Mouse (Mus musculus): ENCODE data around the gene Lims1. TPM values are rescaled to one million over a fixed set of nuclear protein-coding genes. Genes with fewer than 3 reads are reported as not detected.
A peak's percentile ranks its signal among the peaks of the same experiment; 100 is the strongest.

Lims1 gene
- polyA plus RNA-seq, 1 experiment from 2014 or later = 102 TPM

DNA sequence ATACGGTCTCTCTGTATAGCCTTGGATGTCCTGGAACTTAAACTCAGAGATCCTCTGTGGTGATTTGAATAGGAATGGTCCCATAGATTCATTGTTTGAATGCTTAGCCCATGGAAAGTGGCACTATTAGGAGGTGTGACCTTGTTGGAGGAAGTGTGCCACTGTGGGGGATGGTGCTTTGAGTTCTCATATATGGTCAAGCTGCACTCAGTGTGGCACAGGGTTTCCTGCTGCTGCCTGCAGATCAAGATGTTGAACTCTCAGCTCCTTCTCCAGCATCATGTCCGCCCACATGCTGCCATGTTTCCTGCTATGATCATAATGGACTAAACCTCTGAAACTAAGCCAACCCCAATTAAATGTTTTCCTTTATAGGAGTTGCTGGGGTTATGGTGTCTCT, 104.7 kb downstream of the Lims1 start:
- 92% methylated on average over 2 of the region's 2 CpGs for WGBS
- H3K9me3 ChIP-seq = no peaks in the 10 kb centered on the region
- peaks cover 17% of the 10 kb centered on the region for H3K36me3 ChIP-seq (replicated peaks)
- no peaks in the 10 kb centered on the region for H3K4me1 ChIP-seq
- H3K27me3 ChIP-seq (ENCODE audit: poor library complexity, severe bottlenecking) = no peaks in the 10 kb centered on the region
- H3K27ac ChIP-seq = no peak overlapping the region
- H3K4me3 ChIP-seq = no peak overlapping the region
- no peak for DNase-seq (ENCODE audit: extremely low spot score, low spot score)

DNA sequence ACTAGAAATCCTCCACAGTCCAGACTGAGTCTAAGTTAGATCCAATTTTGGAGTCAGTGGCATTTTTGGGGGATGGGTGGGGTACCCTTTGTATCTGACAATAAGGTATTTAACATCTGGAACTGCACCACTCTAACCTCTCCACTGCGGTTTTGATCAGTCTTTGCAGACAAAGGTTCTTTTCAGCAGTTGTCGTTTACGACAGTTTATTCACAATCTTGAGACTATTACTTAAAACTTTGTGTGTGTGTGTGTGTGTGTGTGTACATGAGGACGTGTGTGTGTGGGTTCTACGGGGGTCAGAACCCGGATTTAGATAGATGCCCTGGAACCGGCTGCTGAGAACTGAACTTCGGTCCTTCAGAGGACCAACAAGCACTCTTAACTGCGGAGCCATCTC, 122.6 kb downstream of the Lims1 start:
- peak overlapping the region; percentile 70 for H3K4me3 ChIP-seq
- peak; percentile 24 for DNase-seq (ENCODE audit: extremely low spot score, low spot score)
- WGBS = 27% methylated on average over 9 of the region's 9 CpGs
- H3K27me3 ChIP-seq (ENCODE audit: poor library complexity, severe bottlenecking) = no peaks in the 10 kb centered on the region
- peak overlapping the region; percentile 96 for H3K27ac ChIP-seq
- H3K9me3 ChIP-seq = no peaks in the 10 kb centered on the region
- H3K36me3 ChIP-seq (replicated peaks) = no peaks in the 10 kb centered on the region
- peaks cover 14% of the 10 kb centered on the region for H3K4me1 ChIP-seq

DNA sequence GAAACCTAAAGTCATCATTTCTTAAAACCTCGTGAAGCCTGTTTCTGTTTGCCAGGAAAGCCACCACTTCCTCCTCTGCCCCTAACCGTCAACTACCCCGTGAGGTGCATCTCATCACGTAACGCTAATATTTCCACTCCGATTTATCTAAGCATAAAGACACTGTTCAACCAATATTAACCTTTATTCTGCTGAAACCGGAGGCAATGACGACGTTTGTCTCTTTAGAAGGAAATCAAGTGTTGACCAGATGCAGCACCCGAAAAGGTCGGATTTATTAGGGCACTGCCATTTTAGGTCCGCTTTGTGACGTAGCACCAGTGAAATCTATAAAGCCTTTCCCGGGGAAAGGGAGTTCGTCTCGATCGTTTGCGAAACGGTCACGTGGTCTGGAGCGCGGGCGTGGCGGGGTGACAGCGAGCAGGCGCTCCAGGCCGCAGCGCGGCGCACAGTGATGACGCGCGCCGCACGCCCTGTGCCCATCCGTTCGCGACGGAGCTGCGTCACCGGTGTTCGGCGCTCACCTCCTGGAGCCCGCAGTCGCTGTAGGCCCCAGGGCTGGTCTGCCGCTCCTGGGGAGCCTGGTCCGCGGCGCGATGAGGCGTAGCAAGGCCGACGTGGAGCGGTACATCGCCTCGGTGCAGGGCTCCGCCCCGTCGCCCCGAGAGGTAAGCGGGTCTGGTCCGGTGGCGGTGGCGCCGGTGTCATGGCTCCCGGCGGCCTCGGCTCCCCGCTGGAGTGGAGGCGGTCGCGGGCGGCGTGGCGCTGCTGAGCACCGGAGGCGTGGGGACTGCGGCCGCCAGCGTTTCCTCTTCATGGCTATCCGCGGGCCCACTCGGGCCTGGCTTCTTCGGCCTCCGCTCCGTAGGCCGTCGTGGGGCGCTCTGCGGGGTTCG, 123.4 kb downstream of the Lims1 start, which contains the start of gene Ranbp2:
TSS of gene Ranbp2 (plus strand) at position 537 of the 896 bp plus-strand sequence.
- H3K36me3 ChIP-seq (replicated peaks) = no peaks in the 10 kb centered on the region
- peaks cover 14% of the 10 kb centered on the region for H3K4me1 ChIP-seq
- under 1% methylated on average over 87 of the region's 91 CpGs for WGBS
- peak within 1 kb of the TSS; percentile 96 for H3K27ac ChIP-seq
- no peaks in the 10 kb centered on the region for H3K27me3 ChIP-seq (ENCODE audit: poor library complexity, severe bottlenecking)
- no peaks in the 10 kb centered on the region for H3K9me3 ChIP-seq
- H3K4me3 ChIP-seq = peak within 1 kb of the TSS; percentile 70
- peak; percentile 95 for DNase-seq (ENCODE audit: extremely low spot score, low spot score)

DNA sequence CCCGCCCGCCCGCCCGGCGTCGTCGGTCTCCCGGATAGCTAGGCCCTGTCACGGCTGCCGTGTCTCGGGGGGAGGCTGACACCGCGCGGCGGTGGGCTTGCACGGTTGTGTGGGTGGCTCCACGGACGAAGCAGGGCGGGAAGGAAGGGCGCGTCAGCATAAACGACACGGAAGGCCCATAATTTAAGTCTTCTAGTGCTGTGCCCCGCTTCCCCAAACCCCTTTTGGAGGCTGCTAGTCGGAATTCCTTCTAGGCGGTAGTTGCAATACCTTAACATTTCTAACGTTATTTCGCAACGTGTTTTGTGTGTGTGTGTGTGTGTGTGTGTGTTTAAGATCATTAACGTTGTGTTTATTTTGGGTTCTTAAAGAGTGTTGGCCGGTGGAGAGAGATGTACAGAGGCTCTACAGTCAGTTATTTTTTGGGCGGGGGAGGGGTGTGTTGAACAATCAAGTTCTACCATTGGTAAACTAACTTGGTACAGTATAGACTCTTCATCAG, 124.1 kb downstream of the Lims1 start:
- peaks cover 4% of the 10 kb centered on the region for H3K36me3 ChIP-seq (replicated peaks)
- H3K27ac ChIP-seq = peak overlapping the region; percentile 96
- no peaks in the 10 kb centered on the region for H3K9me3 ChIP-seq
- under 1% methylated on average over 32 of the region's 32 CpGs for WGBS
- H3K27me3 ChIP-seq (ENCODE audit: poor library complexity, severe bottlenecking) = no peaks in the 10 kb centered on the region
- H3K4me3 ChIP-seq = peak overlapping the region; percentile 70
- peaks cover 14% of the 10 kb centered on the region for H3K4me1 ChIP-seq
- DNase-seq (ENCODE audit: extremely low spot score, low spot score) = no peak

DNA sequence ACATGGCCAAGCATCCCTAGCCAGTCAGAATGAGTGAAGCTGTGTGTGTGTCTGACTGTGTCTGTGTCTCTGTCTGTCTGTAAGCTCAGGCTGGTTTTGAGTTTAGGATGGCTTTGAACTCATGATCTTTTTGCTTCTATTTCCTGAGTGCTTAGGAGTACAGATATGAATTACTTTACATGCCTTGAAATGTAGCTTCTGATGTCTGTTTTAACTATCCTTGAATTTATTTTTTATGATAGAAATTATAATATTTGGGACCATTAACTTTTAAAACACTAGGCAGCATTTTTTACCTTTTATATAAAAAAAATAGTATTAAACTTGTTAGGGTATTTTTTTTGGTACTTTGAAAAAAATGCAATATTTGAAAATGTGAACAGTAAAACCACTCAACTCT, 128.3 kb downstream of the Lims1 start:
- no peak for DNase-seq (ENCODE audit: extremely low spot score, low spot score)
- Histone ChIP-seq H3K4me3 (no peak overlapping the region), H3K9me3 (no peaks in the 10 kb centered on the region), H3K27me3 (ENCODE audit: poor library complexity, severe bottlenecking) (no peaks in the 10 kb centered on the region), H3K36me3 (replicated peaks) (peaks cover 47% of the 10 kb centered on the region), H3K4me1 (peaks cover 6% of the 10 kb centered on the region), H3K27ac (no peak overlapping the region)

DNA sequence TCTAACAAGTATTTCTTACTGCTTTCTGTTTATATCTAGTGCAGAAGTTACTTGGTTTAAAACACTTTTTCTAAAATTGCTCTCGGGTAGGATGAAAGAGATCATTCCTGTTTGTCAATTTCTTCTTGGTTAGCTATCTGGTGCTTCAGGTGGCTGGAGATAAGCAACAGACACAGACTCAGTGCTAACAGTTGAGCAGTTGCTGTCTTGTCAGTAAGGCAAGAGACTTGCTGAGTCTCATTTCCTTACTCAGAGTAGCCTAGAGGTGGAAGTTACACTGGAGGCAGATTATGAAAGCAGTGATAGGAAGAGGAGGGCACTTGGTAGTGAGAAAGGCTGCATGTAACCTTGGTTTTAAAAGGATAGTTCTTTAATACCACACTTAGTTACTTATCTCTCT, 128.9 kb downstream of the Lims1 start:
- peaks cover 52% of the 10 kb centered on the region for H3K36me3 ChIP-seq (replicated peaks)
- DNase-seq (ENCODE audit: extremely low spot score, low spot score) = no peak
- no peaks in the 10 kb centered on the region for H3K27me3 ChIP-seq (ENCODE audit: poor library complexity, severe bottlenecking)
- no peak overlapping the region for H3K4me3 ChIP-seq
- H3K9me3 ChIP-seq = no peaks in the 10 kb centered on the region
- peaks cover 6% of the 10 kb centered on the region for H3K4me1 ChIP-seq
- WGBS = 88% methylated on average over 1 of the region's 1 CpGs
- no peak overlapping the region for H3K27ac ChIP-seq

DNA sequence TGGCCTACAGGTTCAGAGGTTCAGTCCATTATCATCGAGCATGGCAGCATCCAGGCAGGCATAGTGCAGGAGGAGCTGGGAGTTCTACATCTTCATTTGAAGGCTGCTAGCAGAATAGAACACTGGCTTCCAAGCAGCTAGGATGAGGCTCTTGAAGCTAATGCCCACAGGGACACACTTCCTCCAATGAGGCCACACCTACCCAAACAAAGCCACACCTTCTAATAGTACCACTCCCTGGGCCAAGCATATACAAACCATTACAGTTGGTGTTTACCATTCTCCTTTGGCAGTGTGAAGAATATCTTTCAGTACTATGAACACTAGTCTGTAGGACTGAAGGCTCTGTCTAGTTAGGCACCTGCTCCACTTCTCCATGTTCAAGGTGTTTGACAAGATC, 136.6 kb downstream of the Lims1 start:
- H3K27me3 ChIP-seq (ENCODE audit: poor library complexity, severe bottlenecking) = no peaks in the 10 kb centered on the region
- H3K27ac ChIP-seq = no peak overlapping the region
- no peak overlapping the region for H3K4me3 ChIP-seq
- peaks cover 95% of the 10 kb centered on the region for H3K36me3 ChIP-seq (replicated peaks)
- WGBS = 93% methylated on average over 1 of the region's 1 CpGs
- DNase-seq (ENCODE audit: extremely low spot score, low spot score) = no peak
- no peaks in the 10 kb centered on the region for H3K4me1 ChIP-seq
- no peaks in the 10 kb centered on the region for H3K9me3 ChIP-seq

Other genes starting within 250 kb of the Lims1 start
- gene AW822073, start 98.5 kb upstream of the Lims1 start, polyA plus RNA-seq (2016; fragmentation: Nextera tagmentation; extraction: Ambion mirVana) = not detected in 2 replicates
- gene Duxf3, start 90.8 kb upstream of the Lims1 start, polyA plus RNA-seq (2016; fragmentation: Nextera tagmentation; extraction: Ambion mirVana) = not detected in 2 replicates
- gene Gm4981, start 86.8 kb upstream of the Lims1 start, polyA plus RNA-seq (2016; fragmentation: Nextera tagmentation; extraction: Ambion mirVana) = not detected in 2 replicates
- 46.1 and 52.5 TPM in 2 replicates for gene Gcc2, start 68.0 kb upstream of the Lims1 start, polyA plus RNA-seq (2016; fragmentation: Nextera tagmentation; extraction: Ambion mirVana)
- gene Ranbp2, start 123.5 kb downstream of the Lims1 start, polyA plus RNA-seq (2016; fragmentation: Nextera tagmentation; extraction: Ambion mirVana) = 29.0 and 30.5 TPM in 2 replicates
- 16.8 and 17.6 TPM in 2 replicates for gene Ccdc138, start 174.5 kb downstream of the Lims1 start, polyA plus RNA-seq (2016; fragmentation: Nextera tagmentation; extraction: Ambion mirVana)

Measured in forebrain, embryonic 10.5 days (tissue).